ENCODE assay signal across 9 mouse cellular contexts in the genomic region with DNA sequence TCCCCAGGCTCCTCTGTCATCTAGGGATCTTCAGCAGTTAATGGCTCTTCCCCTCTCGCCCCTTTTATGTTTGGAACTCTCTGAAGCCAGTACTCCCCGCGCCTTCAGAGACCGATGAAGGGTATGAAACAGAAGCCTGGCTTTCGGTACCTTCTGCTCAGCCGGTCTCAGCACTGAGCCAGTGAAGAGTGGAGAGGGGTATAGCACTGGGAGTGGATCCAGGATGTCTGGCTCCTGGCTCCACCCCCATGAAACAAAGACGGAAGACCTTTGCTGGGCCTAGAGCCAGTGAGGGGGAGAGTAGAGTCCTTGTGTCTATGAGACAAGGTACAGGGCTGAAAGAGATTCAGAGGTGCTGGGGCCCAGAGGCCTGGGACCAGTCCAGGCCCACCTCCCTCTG. TPM values are rescaled to one million over a fixed set of nuclear protein-coding genes. Genes with fewer than 3 reads are reported as not detected.
DNase-seq lines count a peak whose midpoint lies in the region; ATAC-seq and TF ChIP-seq lines count a peak whose summit lies in the region.
"Had no signal": no experiment of that assay in that cellular context is flagged by ENCODE, and none has a peak within 500 bp of the region (broad histone marks: within the 10 kb centered on the region; RNA-seq: fewer than 3 reads in every experiment).

No protein-coding gene starts in this region.

- H3K9me3 ChIP-seq in forebrain, postnatal 0 days (ENCODE audit: low read length) = no peaks in the 10 kb centered on the region
- no peaks in the 10 kb centered on the region for H3K9me3 ChIP-seq in hindbrain, embryonic 15.5 days

- H3K36me3 ChIP-seq in forebrain, postnatal 0 days (ENCODE audit: insufficient read depth) = no peaks in the 10 kb centered on the region
- no peaks in the 10 kb centered on the region for H3K36me3 ChIP-seq in hindbrain, embryonic 15.5 days

- TF ChIP-seq POLR2A in lung, adult 2 months (IDR thresholded peaks at IDR 0.05; ENCODE audit: borderline replicate concordance, extremely low read depth, low read depth, low read length) = peak; percentile 71; the same call in 1 of the 2 replicates

- ATAC-seq in forebrain, postnatal 0 days = peak; percentile 66
- peak; percentile 68; the same call in 1 of the 2 replicates for ATAC-seq in hindbrain, embryonic 15.5 days (ENCODE audit: low FRiP score, low read depth)
- no peak for ATAC-seq in cerebellum, adult (ENCODE audit: insufficient number of reproducible peaks, low FRiP score, low TSS enrichment)

- H3K27ac ChIP-seq in forebrain, postnatal 0 days (ENCODE audit: low read depth, low read length) = 0 out of 2 replicates have a peak overlapping the region, but pooled peaks have one; percentile 29
- H3K27ac ChIP-seq in hindbrain, embryonic 15.5 days (replicated peaks) = peak overlapping the region; percentile 60; the same call in 1 of the 2 replicates

- peak; percentile 22 for DNase-seq in gastrocnemius, adult 18-20 months (ENCODE audit: low spot score)
- no peak for DNase-seq in gastrocnemius, postnatal 4 days (ENCODE audit: low spot score in 2 of 2)
- no peak for DNase-seq in forebrain, postnatal 0 days
- DNase-seq in lung, adult 2 months = no peak
- peak; percentile 77 for DNase-seq in testis, postnatal 14 days (ENCODE audit: low spot score)
- no peak for DNase-seq in c-Kit-positive CD71-positive TER-119-positive erythroid progenitor cells, embryonic 14.5 days (ENCODE audit: low spot score)

- no peaks in the 10 kb centered on the region for H3K27me3 ChIP-seq in forebrain, postnatal 0 days (ENCODE audit: insufficient read depth, low read length)
- no peaks in the 10 kb centered on the region for H3K27me3 ChIP-seq in hindbrain, embryonic 15.5 days

- no peaks in the 10 kb centered on the region for H3K4me1 ChIP-seq in forebrain, postnatal 0 days (ENCODE audit: insufficient read depth)
- no peaks in the 10 kb centered on the region for H3K4me1 ChIP-seq in hindbrain, embryonic 15.5 days (replicated peaks)
- H3K4me1 ChIP-seq in lung, adult 2 months (ENCODE audit: control insufficient read depth, insufficient read depth, low read length) = no peaks in the 10 kb centered on the region

- TF ChIP-seq CTCF in forebrain, postnatal 0 days (IDR thresholded peaks at IDR 0.05; ENCODE audit: low read depth) = no peak
- no peak for TF ChIP-seq CTCF in lung, adult 2 months (IDR thresholded peaks at IDR 0.05; ENCODE audit: insufficient read depth, low read length)

- 50% methylated on average over 7 of the region's 7 CpGs for WGBS in forebrain, postnatal 0 days
- 67% methylated on average over 7 of the region's 7 CpGs for WGBS in hindbrain, embryonic 15.5 days
- WGBS in lung, adult 2 months = 38% methylated on average over 7 of the region's 7 CpGs

- no peak overlapping the region for H3K4me3 ChIP-seq in forebrain, postnatal 0 days (ENCODE audit: low read depth, low read length)
- H3K4me3 ChIP-seq in hindbrain, embryonic 15.5 days = no peak overlapping the region
- peak overlapping the region; percentile 87 for H3K4me3 ChIP-seq in lung, adult 2 months (replicated peaks; ENCODE audit: extremely low read depth, low read depth, low read length)

- no peak overlapping the region for H3K4me2 ChIP-seq in forebrain, postnatal 0 days (ENCODE audit: low read depth)
- H3K4me2 ChIP-seq in hindbrain, embryonic 15.5 days = 0 out of 2 replicates have a peak overlapping the region, but pooled peaks have one; percentile 17

- H3K9ac ChIP-seq in forebrain, postnatal 0 days = no peak overlapping the region
- no peak overlapping the region for H3K9ac ChIP-seq in hindbrain, embryonic 15.5 days

RNA-seq across cellular contexts. Expression of gene Cngb1, which starts 12.5 kb away (rescaled TPM):
- total RNA-seq in gastrocnemius, adult 18-20 months (2021) = under 1 TPM; 0.05 to 0.07 TPM
- 1 to 10 TPM; 1.3 to 1.5 TPM for total RNA-seq in gastrocnemius, postnatal 4 days (2021)
- 0.33 and 0.85 TPM in 2 replicates for total RNA-seq in forebrain, postnatal 0 days (2014; rRNA removed)
- polyA plus RNA-seq in forebrain, postnatal 0 days (2015; fragmentation: Nextera tagmentation; extraction: Ambion mirVana) = 0.47 and 1.2 TPM in 2 replicates
- polyA plus RNA-seq in hindbrain, embryonic 15.5 days (2015; fragmentation: Nextera tagmentation; extraction: Ambion mirVana) = 0.43 TPM in 2 replicates
- 1.9 and 2.4 TPM in 2 replicates for polyA plus RNA-seq in lung, adult 2 months (2012; rRNA removed)

RNA-seq across cellular contexts. Expression of gene Tepp, which starts 16.5 kb away (rescaled TPM):
- total RNA-seq in gastrocnemius, adult 18-20 months (2021) = not detected
- not detected for total RNA-seq in gastrocnemius, postnatal 4 days (2021)
- total RNA-seq in forebrain, postnatal 0 days (2014; rRNA removed) = 1.2 and 1.3 TPM in 2 replicates
- 0.86 and 1.8 TPM in 2 replicates for polyA plus RNA-seq in forebrain, postnatal 0 days (2015; fragmentation: Nextera tagmentation; extraction: Ambion mirVana)
- polyA plus RNA-seq in hindbrain, embryonic 15.5 days (2015; fragmentation: Nextera tagmentation; extraction: Ambion mirVana) = 2.3 and 3.6 TPM in 2 replicates
- polyA plus RNA-seq in lung, adult 2 months (2012; rRNA removed) = 2.4 and 4.2 TPM in 2 replicates
- total RNA-seq: gastrocnemius, adult 8-10 months had no signal

RNA-seq across cellular contexts. Expression of gene Zfp319, which starts 37.9 kb away (rescaled TPM):
- 1 to 10 TPM; 2.8 to 3.2 TPM for total RNA-seq in gastrocnemius, adult 18-20 months (2021)
- total RNA-seq in gastrocnemius, postnatal 4 days (2021) = 10 to 100 TPM; 11.8 to 12.6 TPM
- total RNA-seq in forebrain, postnatal 0 days (2014; rRNA removed) = 11.8 and 15.7 TPM in 2 replicates
- polyA plus RNA-seq in forebrain, postnatal 0 days (2015; fragmentation: Nextera tagmentation; extraction: Ambion mirVana) = 10.7 and 13.4 TPM in 2 replicates
- polyA plus RNA-seq in hindbrain, embryonic 15.5 days (2015; fragmentation: Nextera tagmentation; extraction: Ambion mirVana) = 15.2 and 16.5 TPM in 2 replicates
- polyA plus RNA-seq in lung, adult 2 months (2012; rRNA removed) = 17.1 and 20.8 TPM in 2 replicates

RNA-seq across cellular contexts. Expression of gene Usb1, which starts 38.2 kb away (rescaled TPM):
- 1 to 10 TPM; 4.8 to 5.7 TPM for total RNA-seq in gastrocnemius, adult 18-20 months (2021)
- 10 to 100 TPM; 17.9 to 22.2 TPM for total RNA-seq in gastrocnemius, postnatal 4 days (2021)
- 30.8 and 66.0 TPM in 2 replicates for total RNA-seq in forebrain, postnatal 0 days (2014; rRNA removed)
- polyA plus RNA-seq in forebrain, postnatal 0 days (2015; fragmentation: Nextera tagmentation; extraction: Ambion mirVana) = 34.9 and 38.6 TPM in 2 replicates
- polyA plus RNA-seq in hindbrain, embryonic 15.5 days (2015; fragmentation: Nextera tagmentation; extraction: Ambion mirVana) = 34.8 and 35.8 TPM in 2 replicates
- 26.1 and 31.8 TPM in 2 replicates for polyA plus RNA-seq in lung, adult 2 months (2012; rRNA removed)

RNA-seq across cellular contexts. Expression of gene Mmp15, which starts 58.2 kb away (rescaled TPM):
- total RNA-seq in gastrocnemius, adult 18-20 months (2021) = 10 to 100 TPM; 16.8 to 17.8 TPM
- 10 to 100 TPM; 51.0 to 54.5 TPM for total RNA-seq in gastrocnemius, postnatal 4 days (2021)
- total RNA-seq in forebrain, postnatal 0 days (2014; rRNA removed) = 32.4 and 40.3 TPM in 2 replicates
- 10.7 and 13.9 TPM in 2 replicates for polyA plus RNA-seq in forebrain, postnatal 0 days (2015; fragmentation: Nextera tagmentation; extraction: Ambion mirVana)
- 20.0 and 22.1 TPM in 2 replicates for polyA plus RNA-seq in hindbrain, embryonic 15.5 days (2015; fragmentation: Nextera tagmentation; extraction: Ambion mirVana)
- 120 and 133 TPM in 2 replicates for polyA plus RNA-seq in lung, adult 2 months (2012; rRNA removed)

Comparison
In these comparisons a context has a peak if more than half of its experiments do, and no peak if none do; other contexts are left out.
1. DNase-seq: peak in gastrocnemius, adult 18-20 months (single experiment) and testis, postnatal 14 days (single experiment); none in gastrocnemius, postnatal 4 days (0 of 2), forebrain, postnatal 0 days (single experiment), lung, adult 2 months (single experiment) and c-Kit-positive CD71-positive TER-119-positive erythroid progenitor cells, embryonic 14.5 days (single experiment).